Mouse (Mus musculus) forebrain, embryonic 16.5 days (tissue): ENCODE results near the gene Pbld2. TPM values are rescaled to one million over a fixed set of nuclear protein-coding genes. Genes with fewer than 3 reads are reported as not detected.

Experiments
- ATAC-seq: fragments of 200-750 bp; cut with Nextera tagmentation; 2 replicates; pipeline ENCODE4 v1.8.0; 2017; ENCODE audit warnings: mild to moderate bottlenecking, moderate library complexity
- H3K27ac ChIP-seq: fragments of 300-500 bp; sonication (generic); 2 replicates; pipeline ENCODE4 v1.5.1; 2014; ENCODE audit warnings: low read length, control low read depth
- H3K27me3 ChIP-seq: fragments of 300-500 bp; sonication (generic); replicated peaks from 2 replicates; pipeline ENCODE4 v1.6.1; 2014; ENCODE audit warnings: low read length; ENCODE audit not compliant: control insufficient read depth, insufficient read depth
- H3K36me3 ChIP-seq: fragments of 300-500 bp; sonication (generic); 2 replicates; pipeline ENCODE4 v1.6.1; 2014; ENCODE audit not compliant: control insufficient read depth, insufficient read depth
- H3K4me1 ChIP-seq: fragments of 300-500 bp; sonication (generic); replicated peaks from 2 replicates; pipeline ENCODE4 v1.6.1; 2014; ENCODE audit warnings: low read length; ENCODE audit not compliant: control insufficient read depth, insufficient read depth
- H3K4me2 ChIP-seq: fragments of 300-500 bp; sonication (generic); 2 replicates; pipeline ENCODE4 v1.6.1; 2014; ENCODE audit warnings: mild to moderate bottlenecking, low read length, control low read depth
- H3K4me3 ChIP-seq: fragments of 300-500 bp; sonication (generic); replicated peaks from 2 replicates; pipeline ENCODE4 v1.5.1; 2014; ENCODE audit warnings: mild to moderate bottlenecking, low read length, control low read depth
- H3K9ac ChIP-seq: fragments of 300-500 bp; sonication (generic); replicated peaks from 2 replicates; pipeline ENCODE4 v1.6.1; 2014; ENCODE audit warnings: low read depth, low read length, control low read depth
- H3K9me3 ChIP-seq: fragments of 300-500 bp; sonication (generic); 2 replicates; pipeline ENCODE4 v1.6.1; 2016; ENCODE audit warnings: low read length; ENCODE audit not compliant: control insufficient read depth
- WGBS: fragments of 180-500 bp; shearing (Covaris S2); extraction: QIAGEN DNeasy Blood & Tissue Kit; methylation state at CpG from one replicate; pipeline ENCODE4 v1.1.7; 2014; 5-methylcytosine and 5-hydroxymethylcytosine counted together
- polyA plus RNA-seq: library from polyadenylated mRNA; unstranded; fragments of >200 nt; fragmentation: Nextera tagmentation; extraction: Ambion mirVana; gene quantifications from 2 replicates; pipeline ENCODE4 v1.2.1, GENCODE M21; 2015

The Pbld2 gene
- polyA plus RNA-seq, 1 experiment from 2014 or later, result 1.3 TPM

DNA sequence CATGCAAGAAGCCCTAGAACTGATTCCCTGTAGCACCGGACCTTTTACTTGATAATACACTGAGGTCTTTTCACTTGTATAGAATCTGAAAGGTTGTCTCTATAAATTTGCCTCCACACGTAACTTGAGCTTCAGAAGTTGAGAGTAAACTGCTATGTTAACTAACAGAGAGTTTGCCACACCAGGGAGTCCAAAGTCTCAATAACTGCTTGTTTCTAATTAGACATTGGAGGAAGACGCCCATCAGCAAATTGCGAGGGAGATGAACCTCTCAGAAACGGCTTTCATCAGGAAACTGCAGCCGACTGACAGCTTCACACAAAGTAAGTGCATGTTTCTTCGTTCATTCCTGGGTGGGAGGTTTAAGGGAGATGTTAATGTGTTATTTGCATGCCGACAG lies 41.4 kb downstream of the Pbld2 start:
- no peak for ATAC-seq
- Histone ChIP-seq H3K4me3 (no peak overlapping the region), H3K9ac (no peak overlapping the region), H3K36me3 (no peaks in the 10 kb centered on the region), H3K27ac (no peak overlapping the region), H3K4me1 (peaks cover 3% of the 10 kb centered on the region; the same call in 1 of the 2 replicates), H3K4me2 (no peak overlapping the region), H3K9me3 (no peaks in the 10 kb centered on the region), H3K27me3 (no peaks in the 10 kb centered on the region)
- WGBS, result 33% methylated on average over 8 of the region's 8 CpGs

DNA sequence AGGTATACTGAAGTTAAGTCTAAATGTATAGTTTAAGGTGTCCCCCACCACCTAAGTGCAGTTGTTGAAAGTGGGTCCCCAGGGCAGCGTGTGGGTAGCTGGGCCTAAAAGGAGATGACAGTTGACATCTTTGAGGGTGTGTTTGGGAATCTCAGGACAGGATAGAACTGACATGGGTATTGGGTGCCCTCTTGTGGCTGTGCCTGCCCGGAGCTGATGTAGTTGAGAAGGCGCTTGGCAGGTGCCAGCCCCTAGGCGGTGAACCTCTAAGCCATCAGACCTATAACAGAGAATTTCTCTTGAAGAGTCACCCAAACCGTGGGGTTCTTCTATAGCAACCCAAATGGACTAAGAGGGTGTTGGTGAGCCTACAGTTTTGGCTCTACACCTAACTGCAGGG lies 41.9 kb downstream of the Pbld2 start:
- H3K4me1 ChIP-seq, result peaks cover 3% of the 10 kb centered on the region; the same call in 1 of the 2 replicates
- H3K4me3 ChIP-seq, result no peak overlapping the region
- WGBS, result 4% methylated on average over 5 of the region's 5 CpGs
- no peak overlapping the region for H3K27ac ChIP-seq
- no peak overlapping the region for H3K4me2 ChIP-seq
- H3K27me3 ChIP-seq, result no peaks in the 10 kb centered on the region
- no peaks in the 10 kb centered on the region for H3K9me3 ChIP-seq
- H3K9ac ChIP-seq, result no peak overlapping the region
- peak; percentile 92 for ATAC-seq
- no peaks in the 10 kb centered on the region for H3K36me3 ChIP-seq

DNA sequence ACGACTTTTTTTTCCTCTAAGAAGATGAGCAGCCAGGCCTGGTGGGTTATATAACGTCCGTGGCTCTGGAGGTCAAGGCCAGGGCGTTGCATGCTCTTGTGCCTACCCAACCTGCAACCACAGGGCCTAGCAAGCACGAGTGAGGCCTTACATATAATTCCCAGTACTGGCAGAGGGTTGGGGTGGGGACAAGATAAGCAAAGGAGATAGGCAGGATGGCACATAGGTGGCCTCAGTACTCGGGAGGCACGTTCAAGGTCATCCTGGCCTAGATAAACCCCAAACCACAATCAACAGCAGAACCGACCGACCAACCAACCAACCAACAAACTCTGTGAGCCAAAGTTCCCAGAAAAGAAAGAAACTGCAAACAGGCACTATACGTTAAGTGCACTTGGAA lies 62.2 kb downstream of the Pbld2 start:
- Histone ChIP-seq H3K4me2 (no peak overlapping the region), H3K4me3 (no peak overlapping the region), H3K27me3 (no peaks in the 10 kb centered on the region), H3K9me3 (no peaks in the 10 kb centered on the region), H3K9ac (no peak overlapping the region), H3K4me1 (peaks cover 12% of the 10 kb centered on the region), H3K36me3 (no peaks in the 10 kb centered on the region), H3K27ac (no peak overlapping the region)
- WGBS, result 88% methylated on average over 10 of the region's 10 CpGs
- no peak for ATAC-seq

DNA sequence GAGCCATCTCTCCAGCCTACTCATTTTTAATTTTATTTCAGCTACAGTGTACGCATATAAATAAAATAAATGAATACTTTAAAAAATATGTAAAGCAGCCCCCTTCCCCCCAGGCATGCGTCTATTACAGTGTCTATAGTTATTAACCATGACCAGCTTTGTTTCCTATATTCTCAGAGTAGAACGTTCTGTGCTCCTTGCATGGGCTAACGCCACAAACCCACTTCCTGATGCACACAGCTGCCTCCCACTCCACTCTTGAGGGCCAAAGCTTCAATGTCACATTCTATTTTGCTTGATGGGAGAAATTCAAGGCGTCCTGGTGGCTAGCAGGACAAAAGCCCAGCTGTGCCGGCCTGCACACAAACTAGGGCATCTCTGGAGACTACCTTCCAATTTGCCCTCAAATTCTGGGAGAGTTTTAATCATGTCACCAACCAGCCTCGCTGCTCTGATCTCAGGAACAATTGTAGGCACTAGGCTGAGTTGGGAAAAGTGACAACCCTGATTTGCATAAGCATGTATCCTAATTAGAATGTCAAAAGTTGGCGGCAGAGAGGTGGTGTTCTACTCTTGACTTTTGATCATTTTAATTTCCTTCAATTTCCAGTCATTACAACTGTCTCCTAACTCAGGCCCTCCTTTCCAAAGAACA lies 65.1 kb downstream of the Pbld2 start:
- peak; percentile 12; the same call in 1 of the 2 replicates for ATAC-seq
- Histone ChIP-seq H3K9me3 (no peaks in the 10 kb centered on the region), H3K27ac (no peak overlapping the region), H3K4me3 (peak overlapping the region; percentile 35), H3K36me3 (no peaks in the 10 kb centered on the region), H3K4me1 (peaks cover 12% of the 10 kb centered on the region), H3K27me3 (no peaks in the 10 kb centered on the region), H3K9ac (no peak overlapping the region; the same call in 1 of the 2 replicates), H3K4me2 (peak overlapping the region; percentile 57)
- 21% methylated on average over 8 of the region's 8 CpGs for WGBS

DNA sequence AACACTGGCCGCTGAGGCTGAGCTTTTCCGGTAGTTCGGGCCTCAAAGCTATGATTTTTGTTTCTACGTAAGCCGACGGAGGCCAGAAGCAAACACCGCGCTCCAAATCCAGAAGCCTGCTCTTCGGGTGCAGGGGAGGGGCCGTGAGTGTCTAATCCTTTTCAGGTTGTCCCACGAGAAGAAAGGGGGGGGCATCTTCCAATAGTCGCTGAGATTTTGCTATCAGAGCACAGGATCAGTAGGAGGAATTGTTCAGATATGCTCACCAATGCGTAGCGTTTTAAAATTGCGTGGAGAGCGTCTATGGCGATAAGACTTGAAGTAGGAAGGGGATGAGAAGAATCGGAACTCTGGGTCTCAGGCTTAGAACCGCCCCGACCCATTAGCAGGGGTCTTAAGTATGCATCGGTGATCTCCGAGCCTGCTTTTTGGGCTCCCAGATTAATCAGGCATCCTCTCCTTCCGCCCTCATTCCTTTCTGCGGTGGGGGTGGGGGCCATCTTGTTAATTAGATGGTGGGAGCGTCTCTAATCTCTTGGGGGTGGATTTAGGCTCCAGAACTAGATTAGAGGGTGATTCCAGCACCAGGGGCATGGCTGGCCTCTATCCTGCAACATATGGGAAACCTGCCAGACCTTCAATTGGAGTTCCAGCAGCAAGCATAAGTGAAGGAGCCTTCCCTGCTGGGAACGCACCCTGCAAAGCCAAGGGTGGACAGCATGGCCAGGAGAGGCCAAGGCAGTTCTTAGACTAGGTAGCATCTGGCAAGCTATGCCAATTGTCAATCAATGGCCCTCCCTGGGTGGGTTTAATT lies 65.8 kb downstream of the Pbld2 start:
- peak overlapping the region; percentile 57 for H3K4me2 ChIP-seq
- ATAC-seq, result peak; percentile 20; the same call in 1 of the 2 replicates
- 2% methylated on average over 26 of the region's 26 CpGs for WGBS

DNA sequence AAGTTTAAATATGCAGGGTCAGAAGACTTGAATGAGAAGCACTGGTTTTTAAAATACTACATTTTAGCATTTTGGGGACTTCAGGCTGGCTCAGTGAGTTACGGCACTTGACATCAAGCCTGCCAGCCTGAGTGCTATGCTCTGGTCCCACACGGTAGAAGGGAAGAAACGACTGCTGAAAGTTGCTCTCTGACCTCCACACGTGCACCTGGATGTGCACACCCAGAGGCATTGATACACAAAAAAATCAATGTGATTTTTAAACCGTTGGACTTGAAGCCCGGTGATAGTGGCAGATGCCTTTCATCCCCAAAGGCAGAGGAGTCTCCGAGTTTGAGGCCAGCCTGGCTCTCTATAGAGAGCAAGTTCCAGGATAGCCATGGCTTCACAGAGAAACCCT lies 67.8 kb downstream of the Pbld2 start:
- no peaks in the 10 kb centered on the region for H3K27me3 ChIP-seq
- no peak overlapping the region for H3K4me3 ChIP-seq
- 85% methylated on average over 7 of the region's 7 CpGs for WGBS
- H3K27ac ChIP-seq, result no peak overlapping the region
- no peaks in the 10 kb centered on the region for H3K36me3 ChIP-seq
- H3K4me2 ChIP-seq, result no peak overlapping the region
- no peak for ATAC-seq
- peaks cover 12% of the 10 kb centered on the region for H3K4me1 ChIP-seq
- H3K9ac ChIP-seq, result no peak overlapping the region
- H3K9me3 ChIP-seq, result no peaks in the 10 kb centered on the region

More for the DNA sequence above, 65.8 kb downstream of the Pbld2 start:
- Histone ChIP-seq H3K27ac (no peak overlapping the region), H3K9ac (peak overlapping the region; percentile 35), H3K4me3 (peak overlapping the region; percentile 35), H3K9me3 (no peaks in the 10 kb centered on the region), H3K36me3 (no peaks in the 10 kb centered on the region), H3K27me3 (no peaks in the 10 kb centered on the region), H3K4me1 (peaks cover 12% of the 10 kb centered on the region)

DNA sequence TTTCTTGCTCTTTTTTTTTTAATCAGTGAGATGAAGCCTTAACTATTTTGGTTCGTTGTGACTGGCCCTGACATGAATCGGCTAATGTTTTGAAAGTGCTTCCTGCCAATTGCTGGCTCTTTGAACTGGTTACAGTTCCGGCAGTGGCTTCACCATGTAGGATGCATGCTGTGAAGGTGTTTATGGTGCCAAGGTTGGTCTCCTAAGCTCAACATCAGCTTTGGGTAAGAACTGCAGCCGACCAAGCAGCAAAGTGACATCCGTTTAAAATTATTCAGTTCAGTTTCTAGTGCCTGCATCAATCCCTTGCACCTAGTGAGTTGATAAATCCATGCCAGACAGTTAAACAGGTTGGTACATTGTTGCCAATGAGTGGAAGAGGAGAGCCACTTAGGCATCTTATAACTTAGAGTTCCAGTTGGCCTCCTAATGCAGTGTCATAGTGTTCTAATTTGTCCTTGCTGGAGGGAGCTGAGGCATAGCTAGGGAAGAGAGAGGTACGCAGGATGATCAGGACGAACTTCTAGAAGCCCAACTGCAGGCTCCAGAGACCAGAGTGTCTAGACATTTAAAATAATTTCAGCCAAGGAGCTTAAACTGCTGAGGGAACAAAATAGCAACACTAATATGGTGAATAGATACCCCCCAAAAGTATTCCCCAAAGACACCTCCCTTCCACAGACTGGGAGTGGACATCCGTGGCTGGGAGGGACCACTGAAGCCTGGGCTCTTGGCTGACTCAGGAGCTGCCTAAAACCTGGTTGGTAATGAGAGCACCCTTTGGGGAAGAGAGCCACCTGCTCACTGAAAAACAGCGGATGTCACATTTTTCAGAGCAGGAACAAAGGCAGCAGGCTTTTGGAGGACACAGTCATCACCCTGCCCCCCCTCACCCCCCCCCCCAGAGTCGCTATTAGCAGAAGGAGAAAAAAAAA lies 68.8 kb downstream of the Pbld2 start:
- 66% methylated on average over 10 of the region's 10 CpGs for WGBS
- no peaks in the 10 kb centered on the region for H3K9me3 ChIP-seq
- no peak overlapping the region for H3K27ac ChIP-seq
- H3K36me3 ChIP-seq, result no peaks in the 10 kb centered on the region
- no peaks in the 10 kb centered on the region for H3K27me3 ChIP-seq
- H3K4me3 ChIP-seq, result no peak overlapping the region
- ATAC-seq, result no peak
- H3K4me1 ChIP-seq, result peaks cover 12% of the 10 kb centered on the region
- H3K4me2 ChIP-seq, result no peak overlapping the region
- no peak overlapping the region for H3K9ac ChIP-seq

DNA sequence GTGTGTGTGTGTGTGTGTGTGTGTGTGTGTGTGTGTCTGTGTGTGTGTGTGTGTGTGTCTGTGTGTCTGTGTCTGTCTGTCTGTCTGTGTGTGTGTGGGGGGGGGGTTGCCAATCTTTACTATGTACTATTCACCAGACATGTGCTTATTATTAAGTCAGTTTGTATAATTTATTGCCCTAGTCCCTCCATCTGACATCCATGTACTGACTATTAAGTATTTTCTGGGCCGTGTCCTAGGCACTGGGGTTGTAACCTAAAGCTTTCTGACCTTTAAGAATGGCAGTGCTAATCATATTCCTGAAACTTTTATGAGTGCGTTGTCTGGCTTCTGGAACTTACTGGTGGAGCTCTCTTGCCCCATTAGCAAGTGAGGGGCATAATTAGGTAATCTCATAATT lies 72.6 kb downstream of the Pbld2 start:
- whole genome bisulfite sequencing, result 62% methylated on average over 2 of the region's 2 CpGs
- ATAC-seq, result no peak
- H3K9ac ChIP-seq, result no peak overlapping the region
- H3K4me3 ChIP-seq, result no peak overlapping the region
- H3K36me3 ChIP-seq, result no peaks in the 10 kb centered on the region
- H3K9me3 ChIP-seq, result no peaks in the 10 kb centered on the region
- 0 out of 2 replicates have a peak, but pooled peaks cover 2% of the 10 kb centered on the region for H3K27me3 ChIP-seq
- no peak overlapping the region for H3K27ac ChIP-seq
- H3K4me1 ChIP-seq, result peaks cover 11% of the 10 kb centered on the region
- H3K4me2 ChIP-seq, result no peak overlapping the region

DNA sequence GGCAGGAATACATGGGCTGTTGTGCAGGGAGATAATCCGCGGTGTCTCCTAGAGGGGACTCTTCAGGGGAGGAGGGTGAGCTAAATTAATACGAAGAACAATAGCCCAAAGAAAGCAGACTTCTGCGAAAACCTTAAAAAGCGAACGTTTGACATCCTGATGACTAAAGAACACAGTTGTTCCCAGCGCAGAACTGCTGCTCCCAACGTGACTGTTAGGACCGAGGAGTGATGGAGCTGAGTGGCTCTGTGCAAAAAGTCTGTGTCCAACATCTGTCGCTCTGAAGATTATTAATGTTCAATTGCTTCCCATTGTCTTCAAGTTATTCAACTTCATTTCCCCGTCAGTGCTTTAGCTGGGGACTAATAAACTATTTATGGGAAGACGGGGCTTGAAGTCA lies 74.1 kb downstream of the Pbld2 start:
- 0 out of 2 replicates have a peak, but pooled peaks cover 2% of the 10 kb centered on the region for H3K27me3 ChIP-seq
- H3K9ac ChIP-seq, result no peak overlapping the region
- H3K36me3 ChIP-seq, result no peaks in the 10 kb centered on the region
- H3K4me3 ChIP-seq, result no peak overlapping the region
- WGBS, result 55% methylated on average over 12 of the region's 12 CpGs
- peaks cover 11% of the 10 kb centered on the region for H3K4me1 ChIP-seq
- no peak for ATAC-seq
- no peaks in the 10 kb centered on the region for H3K9me3 ChIP-seq
- H3K27ac ChIP-seq, result no peak overlapping the region
- no peak overlapping the region for H3K4me2 ChIP-seq
